Mouse (Mus musculus): ENCODE measurements at regions not wholly inside any gene's neighbourhood (a gene's known extent, or its start where the extent isn't known, plus 50 kb on each side); places are given as distances from the start of the nearest gene placed in this dataset.

GRCm38 (mm10) chr1:105206216-105206615, 150.3 kb downstream of the Rnf152 start:
- no peak overlapping the region for H3K9ac ChIP-seq (ENCODE audit: control insufficient read depth, low read depth, low read length, poor library complexity, severe bottlenecking)
- no peak overlapping the region for H3K4me3 ChIP-seq (ENCODE audit: control insufficient read depth in 1 of 2, insufficient read depth in 1 of 2, low read depth in 2 of 2, low read length in 2 of 2)
- no peak for TF ChIP-seq MAFK (IDR thresholded peaks at IDR 0.05; ENCODE audit: borderline replicate concordance, low read depth, low read length)
- no peak for TF ChIP-seq MYB (IDR thresholded peaks at IDR 0.05; ENCODE audit: low read depth, low read length)
- no peak for TF ChIP-seq MXI1 (IDR thresholded peaks at IDR 0.05; ENCODE audit: low read depth, low read length)
- no peak for TF ChIP-seq POLR2A (IDR thresholded peaks at IDR 0.05; ENCODE audit: control insufficient read depth in 1 of 2, insufficient read depth in 1 of 2, low read depth in 1 of 2, low read length in 2 of 2, poor library complexity in 1 of 2)
- TF ChIP-seq RCOR1 (IDR thresholded peaks at IDR 0.05; ENCODE audit: low read depth, low read length), result no peak
- TF ChIP-seq NELFE (IDR thresholded peaks at IDR 0.05; ENCODE audit: low read depth, low read length), result no peak
- no peak for TF ChIP-seq ZC3H11A (IDR thresholded peaks at IDR 0.05; ENCODE audit: low read depth, low read length)
- TF ChIP-seq POLR2AphosphoS2 (IDR thresholded peaks at IDR 0.05; ENCODE audit: low read length), result no peak
- no peak for TF ChIP-seq E2F4 (IDR thresholded peaks at IDR 0.05; ENCODE audit: borderline replicate concordance, low read depth, low read length)
- TF ChIP-seq UBTF (IDR thresholded peaks at IDR 0.05; ENCODE audit: borderline replicate concordance, insufficient read depth, low read depth, low read length), result no peak
- no peak for TF ChIP-seq RAD21 (IDR thresholded peaks at IDR 0.05; ENCODE audit: low read depth, low read length)
- no peak for TF ChIP-seq NRF1 (IDR thresholded peaks at IDR 0.05; ENCODE audit: insufficient read depth, low read depth, low read length, poor library complexity, severe bottlenecking)
- TF ChIP-seq SIN3A (IDR thresholded peaks at IDR 0.05; ENCODE audit: low read length), result no peak
- TF ChIP-seq ETS1 (IDR thresholded peaks at IDR 0.05; ENCODE audit: low read depth, low read length), result no peak
- TF ChIP-seq TCF12 (IDR thresholded peaks at IDR 0.05; ENCODE audit: low read depth, low read length), result no peak
- TF ChIP-seq POLR2AphosphoS5 (IDR thresholded peaks at IDR 0.05; ENCODE audit: borderline replicate concordance, low read depth, low read length), result no peak
- TF ChIP-seq ELF1 (IDR thresholded peaks at IDR 0.05; ENCODE audit: low read depth, low read length), result no peak
- H3K9me3 ChIP-seq (replicated peaks; ENCODE audit: insufficient read depth, low read length), result no peaks in the 10 kb centered on the region
- no peaks in the 10 kb centered on the region for H3K79me2 ChIP-seq (ENCODE audit: control insufficient read depth, insufficient read depth, low read length, poor library complexity)
- H3K27me3 ChIP-seq (ENCODE audit: control insufficient read depth in 1 of 2, insufficient read depth in 2 of 2, low read length in 2 of 2), result no peaks in the 10 kb centered on the region; a peak in 1 of 4 replicates
- no peaks in the 10 kb centered on the region for H3K36me3 ChIP-seq (ENCODE audit: control insufficient read depth in 1 of 2, insufficient read depth in 2 of 2, low read length in 2 of 2)
- H3K27ac ChIP-seq (ENCODE audit: control insufficient read depth, low read depth, low read length), result no peak overlapping the region
- DNase-seq (ENCODE audit: low read depth, low spot score), result no peak
- H3K4me1 ChIP-seq (ENCODE audit: control insufficient read depth in 1 of 2, insufficient read depth in 2 of 2, low read length in 2 of 2), result no peaks in the 10 kb centered on the region

- Histone ChIP-seq H3K9ac (ENCODE audit: control insufficient read depth, low read depth, low read length, poor library complexity, severe bottlenecking) (no peak overlapping the region), H3K4me3 (ENCODE audit: control insufficient read depth in 1 of 2, insufficient read depth in 1 of 2, low read depth in 2 of 2, low read length in 2 of 2) (no peak overlapping the region), H3K27me3 (ENCODE audit: control insufficient read depth in 1 of 2, insufficient read depth in 2 of 2, low read length in 2 of 2) (no peaks in the 10 kb centered on the region; a peak in 1 of 4 replicates), H3K4me1 (ENCODE audit: control insufficient read depth in 1 of 2, insufficient read depth in 2 of 2, low read length in 2 of 2) (no peaks in the 10 kb centered on the region), H3K36me3 (ENCODE audit: control insufficient read depth in 1 of 2, insufficient read depth in 2 of 2, low read length in 2 of 2) (no peaks in the 10 kb centered on the region), H3K79me2 (ENCODE audit: control insufficient read depth, insufficient read depth, low read length, poor library complexity) (no peaks in the 10 kb centered on the region), H3K27ac (ENCODE audit: control insufficient read depth, low read depth, low read length) (no peak overlapping the region), H3K9me3 (replicated peaks; ENCODE audit: insufficient read depth, low read length) (no peaks in the 10 kb centered on the region)
- DNase-seq (ENCODE audit: low read depth, low spot score), result no peak
- TF ChIP-seq MEF2A (IDR thresholded peaks at IDR 0.05; ENCODE audit: extremely low read depth, insufficient replicate concordance, low read depth, low read length, poor library complexity, severe bottlenecking), result no peak
- TF ChIP-seq POLR2AphosphoS5 (IDR thresholded peaks at IDR 0.05; ENCODE audit: borderline replicate concordance, low read depth, low read length), result no peak
- TF ChIP-seq MYB (IDR thresholded peaks at IDR 0.05; ENCODE audit: low read depth, low read length), result no peak
- no peak for TF ChIP-seq TBP (IDR thresholded peaks at IDR 0.05; ENCODE audit: low read depth, low read length)
- no peak for TF ChIP-seq ELF1 (IDR thresholded peaks at IDR 0.05; ENCODE audit: low read depth, low read length)
- no peak for TF ChIP-seq MAZ (IDR thresholded peaks at IDR 0.05; ENCODE audit: low read depth, low read length)
Measured at GRCm38 (mm10) chr1:105199305-105199704, 157.2 kb downstream of the Rnf152 start.

Measured in MEL (cell line).